Mouse (Mus musculus): Measurements from ENCODE around the gene Sympk. TPM values are rescaled to one million over a fixed set of nuclear protein-coding genes. Genes with fewer than 3 reads are reported as not detected.

The Sympk gene
- polyA plus RNA-seq, 1 experiment, result 22.6 TPM

- TF ChIP-seq GATA1 (IDR thresholded peaks at IDR 0.05; ENCODE audit: low read length), result no peak
- no peak for TF ChIP-seq TAL1 (IDR thresholded peaks at IDR 0.05; ENCODE audit: low read length)
- Histone ChIP-seq H3K27me3 (ENCODE audit: control insufficient read depth) (no peaks in the 10 kb centered on the region), H3K4me1 (ENCODE audit: control insufficient read depth) (peaks cover 34% of the 10 kb centered on the region), H3K36me3 (ENCODE audit: control insufficient read depth) (peaks cover 9% of the 10 kb centered on the region), H3K4me3 (replicated peaks) (no peak overlapping the region), H3K9me3 (ENCODE audit: control insufficient read depth, low read length) (no peaks in the 10 kb centered on the region)
Measured at GRCm38 (mm10) chr7:19073504-19073903, 49.3 kb downstream of the Sympk start.

GRCm38 (mm10) chr7:19074494-19074893 lies 50.3 kb downstream of the Sympk start:
- no peak for TF ChIP-seq TAL1 (IDR thresholded peaks at IDR 0.05; ENCODE audit: low read length)
- TF ChIP-seq GATA1 (IDR thresholded peaks at IDR 0.05; ENCODE audit: low read length), result no peak
- Histone ChIP-seq H3K27me3 (ENCODE audit: control insufficient read depth) (no peaks in the 10 kb centered on the region), H3K4me1 (ENCODE audit: control insufficient read depth) (peaks cover 38% of the 10 kb centered on the region)

GRCm38 (mm10) chr7:19075231-19075630 lies 51.1 kb downstream of the Sympk start:
- TF ChIP-seq GATA1 (IDR thresholded peaks at IDR 0.05; ENCODE audit: low read length) (no peak), TAL1 (IDR thresholded peaks at IDR 0.05; ENCODE audit: low read length) (no peak)
- no peaks in the 10 kb centered on the region for H3K9me3 ChIP-seq (ENCODE audit: control insufficient read depth, low read length)
- peaks cover 25% of the 10 kb centered on the region for H3K36me3 ChIP-seq (ENCODE audit: control insufficient read depth)
- H3K4me3 ChIP-seq (replicated peaks), result peak overlapping the region; percentile 83
- H3K4me1 ChIP-seq (ENCODE audit: control insufficient read depth), result peaks cover 38% of the 10 kb centered on the region
- H3K27me3 ChIP-seq (ENCODE audit: control insufficient read depth), result no peaks in the 10 kb centered on the region

More at GRCm38 (mm10) chr7:19074494-19074893, 50.3 kb downstream of the Sympk start:
- no peaks in the 10 kb centered on the region for H3K9me3 ChIP-seq (ENCODE audit: control insufficient read depth, low read length)
- peaks cover 18% of the 10 kb centered on the region for H3K36me3 ChIP-seq (ENCODE audit: control insufficient read depth)
- no peak overlapping the region for H3K4me3 ChIP-seq (replicated peaks)

- H3K4me3 ChIP-seq (replicated peaks), result peak within 1 kb of the TSS; percentile 83
- H3K36me3 ChIP-seq (ENCODE audit: control insufficient read depth), result peaks cover 33% of the 10 kb centered on the region
- no peak for TF ChIP-seq TAL1 (IDR thresholded peaks at IDR 0.05; ENCODE audit: low read length)
- H3K27me3 ChIP-seq (ENCODE audit: control insufficient read depth), result no peaks in the 10 kb centered on the region
- peaks cover 38% of the 10 kb centered on the region for H3K4me1 ChIP-seq (ENCODE audit: control insufficient read depth)
- no peaks in the 10 kb centered on the region for H3K9me3 ChIP-seq (ENCODE audit: control insufficient read depth, low read length)
Measured at GRCm38 (mm10) chr7:19075723-19076585, 51.8 kb downstream of the Sympk start, which contains the start of gene Dmwd. Dmwd (plus strand) TSS chr7:19076227.

GRCm38 (mm10) chr7:19076586-19076991 lies 52.4 kb downstream of the Sympk start:
- peaks cover 38% of the 10 kb centered on the region for H3K4me1 ChIP-seq (ENCODE audit: control insufficient read depth)
- peaks cover 39% of the 10 kb centered on the region for H3K36me3 ChIP-seq (ENCODE audit: control insufficient read depth)
- peak overlapping the region; percentile 83 for H3K4me3 ChIP-seq (replicated peaks)
- no peak for TF ChIP-seq TAL1 (IDR thresholded peaks at IDR 0.05; ENCODE audit: low read length)
- no peak for TF ChIP-seq GATA1 (IDR thresholded peaks at IDR 0.05; ENCODE audit: low read length)
- no peaks in the 10 kb centered on the region for H3K27me3 ChIP-seq (ENCODE audit: control insufficient read depth)
- no peaks in the 10 kb centered on the region for H3K9me3 ChIP-seq (ENCODE audit: control insufficient read depth, low read length)

- Histone ChIP-seq H3K36me3 (ENCODE audit: control insufficient read depth) (peaks cover 51% of the 10 kb centered on the region), H3K4me1 (ENCODE audit: control insufficient read depth) (peaks cover 38% of the 10 kb centered on the region), H3K4me3 (replicated peaks) (peak overlapping the region; percentile 19), H3K27me3 (ENCODE audit: control insufficient read depth) (no peaks in the 10 kb centered on the region), H3K9me3 (ENCODE audit: control insufficient read depth, low read length) (no peaks in the 10 kb centered on the region)
- TF ChIP-seq TAL1 (IDR thresholded peaks at IDR 0.05; ENCODE audit: low read length) (no peak), GATA1 (IDR thresholded peaks at IDR 0.05; ENCODE audit: low read length) (no peak)
Measured at GRCm38 (mm10) chr7:19077761-19078160, 53.6 kb downstream of the Sympk start.

GRCm38 (mm10) chr7:19078732-19079131 lies 54.6 kb downstream of the Sympk start:
- Histone ChIP-seq H3K27me3 (ENCODE audit: control insufficient read depth) (no peaks in the 10 kb centered on the region), H3K4me3 (replicated peaks) (no peak overlapping the region), H3K4me1 (ENCODE audit: control insufficient read depth) (peaks cover 39% of the 10 kb centered on the region), H3K36me3 (ENCODE audit: control insufficient read depth) (peaks cover 53% of the 10 kb centered on the region), H3K9me3 (ENCODE audit: control insufficient read depth, low read length) (no peaks in the 10 kb centered on the region)
- no peak for TF ChIP-seq TAL1 (IDR thresholded peaks at IDR 0.05; ENCODE audit: low read length)
- no peak for TF ChIP-seq GATA1 (IDR thresholded peaks at IDR 0.05; ENCODE audit: low read length)

- no peak for TF ChIP-seq TAL1 (IDR thresholded peaks at IDR 0.05; ENCODE audit: low read length)
- TF ChIP-seq GATA1 (IDR thresholded peaks at IDR 0.05; ENCODE audit: low read length), result no peak
- Histone ChIP-seq H3K27me3 (ENCODE audit: control insufficient read depth) (peaks cover 3% of the 10 kb centered on the region), H3K36me3 (ENCODE audit: control insufficient read depth) (peaks cover 53% of the 10 kb centered on the region), H3K4me1 (ENCODE audit: control insufficient read depth) (peaks cover 46% of the 10 kb centered on the region), H3K4me3 (replicated peaks) (no peak overlapping the region), H3K9me3 (ENCODE audit: control insufficient read depth, low read length) (no peaks in the 10 kb centered on the region)
Measured at GRCm38 (mm10) chr7:19080451-19080950, 56.3 kb downstream of the Sympk start.

- Histone ChIP-seq H3K36me3 (ENCODE audit: control insufficient read depth) (peaks cover 57% of the 10 kb centered on the region), H3K27me3 (ENCODE audit: control insufficient read depth) (peaks cover 3% of the 10 kb centered on the region), H3K4me1 (ENCODE audit: control insufficient read depth) (peaks cover 48% of the 10 kb centered on the region)
Measured at GRCm38 (mm10) chr7:19082171-19082570, 58.0 kb downstream of the Sympk start.

More at GRCm38 (mm10) chr7:19082171-19082570, 58.0 kb downstream of the Sympk start:
- TF ChIP-seq GATA1 (IDR thresholded peaks at IDR 0.05; ENCODE audit: low read length), result no peak
- TF ChIP-seq TAL1 (IDR thresholded peaks at IDR 0.05; ENCODE audit: low read length), result no peak
- no peak overlapping the region for H3K4me3 ChIP-seq (replicated peaks)
- H3K9me3 ChIP-seq (ENCODE audit: control insufficient read depth, low read length), result no peaks in the 10 kb centered on the region

All from erythroblast, embryonic 14.5 days (primary cell).